Mouse (Mus musculus) forelimb bud, embryonic 11.5 days (tissue): Measurements from ENCODE around the gene Ddx42.
"Not testable (repeated sequence)": the region's sequence is repeated elsewhere in the genome, so short reads cannot be mapped to it uniquely, and the experiment has no call there.

Experiments used
- DNase-seq: peaks from one replicate; pipeline ENCODE4 v3.0.0-alpha.2; 2012; ENCODE audit warnings: low read depth, low spot score

Ddx42 gene

GRCm38 (mm10) chr11:106201337-106202122 lies 15.2 kb upstream of the Ddx42 start:
- no peak for DNase-seq

GRCm38 (mm10) chr11:106202123-106202465 lies 14.6 kb upstream of the Ddx42 start, which contains the start of gene Strada:
Strada (minus strand) TSS chr11:106202168.
- no peak for DNase-seq

- no peak for DNase-seq
Observed at GRCm38 (mm10) chr11:106212771-106213170, 4.0 kb upstream of the Ddx42 start.

DNA sequence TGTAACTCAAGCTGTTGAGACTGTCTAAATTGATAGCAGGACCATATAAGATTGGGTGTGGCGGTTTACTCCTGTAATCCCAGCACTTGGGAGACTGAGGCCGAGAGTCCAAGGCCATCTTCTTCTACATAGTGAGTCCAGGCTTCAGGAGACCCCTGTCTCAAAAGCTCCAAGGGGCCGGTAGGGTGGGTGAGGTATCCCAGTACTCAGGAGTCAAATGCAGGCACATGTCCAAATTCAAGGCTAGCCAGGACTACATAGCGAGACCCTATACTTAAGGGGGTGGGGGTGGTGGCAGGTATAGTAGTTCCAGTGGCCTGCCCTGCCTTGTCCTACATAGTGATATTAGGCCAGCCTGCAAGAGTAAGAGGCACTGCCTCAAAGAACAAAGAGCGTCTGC lies 1.9 kb upstream of the Ddx42 start:
- no peak for DNase-seq

GRCm38 (mm10) chr11:106215450-106215859 lies 1.3 kb upstream of the Ddx42 start:
- DNase-seq: no peak

- peak; percentile 98 for DNase-seq
Observed at GRCm38 (mm10) chr11:106215927-106216729, 598 bp upstream of the Ddx42 start, which contains the start of gene Ccdc47. Ccdc47 (minus strand) TSS chr11:106216344.

DNA sequence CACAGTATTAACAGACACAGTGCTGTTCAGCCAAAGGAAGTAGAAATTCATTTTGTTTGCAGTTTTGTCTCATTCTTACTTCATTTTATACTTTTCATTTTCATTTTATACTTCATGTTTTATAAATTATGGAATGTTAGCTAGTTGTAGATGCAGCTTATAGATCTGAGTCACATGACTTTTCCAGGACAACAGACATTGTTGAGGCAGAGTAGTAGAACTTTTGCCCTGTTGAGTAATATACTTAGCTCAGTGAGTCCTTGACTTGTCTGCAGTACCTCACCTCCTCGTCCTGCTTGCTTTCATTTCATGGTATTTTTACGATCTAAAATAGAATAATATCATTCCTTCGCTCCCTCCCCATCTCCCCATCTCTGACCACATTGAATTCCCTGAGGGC lies 3.9 kb downstream of the Ddx42 start:
- DNase-seq: no peak

DNA sequence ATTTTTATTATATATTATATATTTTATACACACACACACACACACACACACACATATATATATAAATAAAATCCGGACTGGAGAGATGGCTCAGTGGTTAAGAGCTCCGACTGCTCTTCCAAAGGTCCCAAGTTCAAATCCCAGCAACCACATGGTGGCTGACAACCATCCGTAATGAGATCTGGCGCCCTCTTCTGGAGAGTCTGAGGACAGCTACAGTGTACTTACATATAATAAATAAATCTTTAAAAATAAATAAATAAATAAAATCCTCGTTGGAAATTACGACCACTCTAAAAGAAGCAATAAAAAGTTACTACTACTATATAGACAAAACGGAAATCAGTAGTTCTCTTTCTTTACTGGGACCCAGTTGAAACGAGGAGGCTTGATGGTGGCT lies 17.3 kb downstream of the Ddx42 start:
- not testable (repeated sequence) for DNase-seq

GRCm38 (mm10) chr11:106246834-106247233 lies 30.1 kb downstream of the Ddx42 start:
- peak; percentile 28 for DNase-seq

- no peak for DNase-seq
Observed at GRCm38 (mm10) chr11:106249326-106249725, 32.6 kb downstream of the Ddx42 start.

DNA sequence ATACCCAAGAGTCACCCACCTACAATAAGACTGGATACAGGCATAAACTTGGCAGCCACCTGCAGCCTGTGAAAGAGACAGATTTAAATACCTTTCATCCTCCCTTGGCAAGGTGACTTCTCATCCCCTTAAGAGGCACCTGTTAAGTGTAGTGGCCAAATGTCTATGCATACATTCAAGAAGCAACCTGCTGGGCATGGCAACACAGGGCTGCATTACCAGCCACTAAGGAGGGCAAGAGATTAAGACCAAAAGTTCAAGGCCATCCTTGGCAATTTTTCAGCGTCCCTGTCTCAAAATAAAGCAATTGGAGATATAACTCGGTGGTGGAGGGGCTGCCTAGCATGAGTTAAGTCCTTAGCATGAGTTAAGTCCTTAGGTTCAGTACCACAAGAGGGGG lies 38.0 kb downstream of the Ddx42 start:
- no peak for DNase-seq

DNA sequence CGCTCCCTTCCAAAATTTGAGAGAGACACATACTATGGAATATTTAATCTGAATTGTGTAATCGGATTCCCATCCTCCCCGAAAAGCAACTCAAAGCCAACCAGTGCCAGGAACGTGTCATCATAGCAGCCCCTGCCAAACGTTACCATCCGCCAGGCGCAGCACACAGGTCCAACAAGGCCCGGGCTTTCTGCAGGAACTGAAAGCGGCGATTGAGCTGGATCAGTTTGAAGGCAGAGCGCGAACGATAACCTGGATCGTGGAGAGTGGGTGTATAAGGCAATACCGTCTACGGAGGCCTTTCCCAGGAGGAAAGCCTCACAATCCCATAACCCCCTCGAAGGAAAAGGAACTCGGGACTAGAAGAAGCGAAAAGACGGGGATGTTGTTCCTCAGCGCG lies 38.4 kb downstream of the Ddx42 start:
- DNase-seq: no peak

GRCm38 (mm10) chr11:106255685-106256451 lies 39.1 kb downstream of the Ddx42 start, which contains the start of the genes Ftsj3 and Psmc5:
Ftsj3 (minus strand) TSS chr11:106256079.
Psmc5 (plus strand) TSS chr11:106256154.
- peak; percentile 94 for DNase-seq

DNA sequence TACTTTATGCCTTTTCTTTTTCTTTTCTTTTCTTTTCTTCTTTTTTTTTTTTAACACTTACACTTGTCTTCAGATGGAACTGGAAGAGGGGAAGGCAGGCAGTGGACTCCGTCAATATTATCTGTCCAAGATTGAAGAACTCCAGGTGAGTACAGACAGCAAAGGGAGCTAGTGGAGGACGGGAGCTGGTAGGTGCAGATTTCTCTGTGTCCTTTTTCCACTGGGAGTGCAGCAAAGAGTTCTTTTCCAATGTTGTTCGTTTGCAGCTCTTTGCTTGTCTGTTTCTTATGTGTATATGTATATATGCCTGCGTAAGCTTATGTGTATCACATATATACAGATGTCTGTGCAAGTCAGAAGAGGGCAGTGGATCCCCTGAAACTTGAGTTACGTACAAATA lies 40.0 kb downstream of the Ddx42 start:
- no peak for DNase-seq

GRCm38 (mm10) chr11:106260826-106261450 lies 44.2 kb downstream of the Ddx42 start:
- DNase-seq: no peak

GRCm38 (mm10) chr11:106263963-106264362 lies 47.2 kb downstream of the Ddx42 start:
- no peak for DNase-seq

DNA sequence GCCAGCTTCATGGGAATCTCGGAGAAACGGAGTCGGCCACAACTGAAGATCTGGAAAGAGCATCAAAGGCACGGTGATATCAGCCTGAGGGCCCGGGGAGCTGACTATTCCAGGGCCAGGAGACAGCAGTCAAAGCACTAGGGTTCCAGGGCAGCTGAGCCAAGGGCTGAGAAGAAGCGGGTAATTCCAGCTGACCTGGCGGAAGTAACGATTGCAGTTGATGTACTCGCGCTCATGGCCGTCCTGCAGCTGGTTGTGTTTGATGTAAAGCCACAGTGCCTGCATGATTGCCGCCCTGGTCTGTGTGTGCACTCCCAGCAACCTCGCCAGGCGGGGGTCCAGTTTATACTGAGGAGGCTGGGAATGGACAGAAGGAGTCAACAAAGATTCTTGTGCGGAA lies 48.3 kb downstream of the Ddx42 start:
- DNase-seq: no peak

DNA sequence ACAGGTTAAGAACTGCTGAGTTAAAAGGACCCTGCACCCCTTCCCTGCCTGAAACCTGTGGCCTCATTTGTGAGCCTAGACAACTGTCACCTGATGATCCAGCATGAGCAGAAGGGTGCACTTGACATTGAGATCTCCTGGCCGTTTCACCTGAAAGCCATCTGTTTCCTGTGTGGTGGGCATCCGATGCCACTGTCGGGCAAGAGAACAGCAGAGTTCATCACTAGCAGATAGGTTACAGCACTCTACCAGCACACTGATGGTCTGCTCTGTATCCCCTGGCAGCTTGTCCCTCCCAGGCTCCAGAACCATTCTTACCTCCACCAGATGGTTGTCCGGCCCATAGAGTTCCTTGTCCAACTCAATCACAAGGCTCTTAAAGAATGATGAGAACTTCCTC lies 48.8 kb downstream of the Ddx42 start:
- no peak for DNase-seq

- DNase-seq: no peak
Observed at GRCm38 (mm10) chr11:106266431-106266830, 49.7 kb downstream of the Ddx42 start.

- peak; percentile 38 for DNase-seq
Observed at GRCm38 (mm10) chr11:106267311-106267852, 50.7 kb downstream of the Ddx42 start.

DNA sequence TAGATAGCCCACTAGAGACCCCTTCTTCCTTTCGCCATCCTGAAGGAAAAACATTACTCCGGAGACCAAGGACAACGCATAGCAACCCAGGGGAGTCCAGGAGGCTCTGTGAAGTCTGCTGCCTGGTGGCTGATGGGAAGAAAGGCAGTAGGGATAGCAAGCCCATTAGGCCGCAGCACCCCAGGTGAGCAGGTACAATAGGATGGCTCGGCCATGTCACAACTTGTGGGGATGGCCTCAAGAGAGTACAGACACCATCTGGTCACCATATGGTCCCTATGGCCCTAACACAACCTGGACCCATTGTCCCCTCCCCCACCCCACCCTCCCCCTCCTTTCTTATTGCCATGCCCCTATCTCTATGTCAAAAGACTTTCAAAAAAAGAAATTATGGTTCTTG lies 51.1 kb downstream of the Ddx42 start:
- peak; percentile 46 for DNase-seq
